Mouse (Mus musculus) c-Kit-positive CD71-positive TER-119-negative erythroid progenitor cells, embryonic 14.5 days (primary cell): ENCODE results near the gene Ptges3l.
A peak's percentile ranks its signal among the peaks of the same experiment; 100 is the strongest.
"Not testable (repeated sequence)": the region's sequence is repeated elsewhere in the genome, so short reads cannot be mapped to it uniquely, and the experiment has no call there.

ENCODE experiments used
- DNase-seq: peaks from one replicate; pipeline ENCODE4 v3.0.0-alpha.2; 2013; ENCODE audit warnings: low read depth

Ptges3l gene

DNA sequence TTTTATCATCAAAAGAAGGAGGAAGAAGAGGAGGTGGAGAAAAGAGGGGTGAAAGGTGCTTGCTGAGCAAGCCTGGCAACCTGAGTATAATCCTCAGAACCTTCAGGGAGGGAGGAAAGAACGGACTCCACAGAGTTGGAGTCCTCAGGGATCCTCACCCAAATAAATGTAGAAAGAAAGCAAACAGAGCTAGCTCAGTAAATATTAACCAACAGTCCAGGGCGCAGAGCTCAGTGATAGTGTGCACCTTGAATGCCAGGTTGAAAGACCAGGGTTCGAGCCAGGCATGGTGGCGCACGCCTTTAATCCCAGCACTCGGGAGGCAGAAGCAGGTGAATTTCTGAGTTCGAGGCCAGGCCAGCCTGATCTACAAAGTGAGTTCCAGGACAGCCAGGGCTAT lies 30.5 kb upstream of the Ptges3l start:
- no peak for DNase-seq

DNA sequence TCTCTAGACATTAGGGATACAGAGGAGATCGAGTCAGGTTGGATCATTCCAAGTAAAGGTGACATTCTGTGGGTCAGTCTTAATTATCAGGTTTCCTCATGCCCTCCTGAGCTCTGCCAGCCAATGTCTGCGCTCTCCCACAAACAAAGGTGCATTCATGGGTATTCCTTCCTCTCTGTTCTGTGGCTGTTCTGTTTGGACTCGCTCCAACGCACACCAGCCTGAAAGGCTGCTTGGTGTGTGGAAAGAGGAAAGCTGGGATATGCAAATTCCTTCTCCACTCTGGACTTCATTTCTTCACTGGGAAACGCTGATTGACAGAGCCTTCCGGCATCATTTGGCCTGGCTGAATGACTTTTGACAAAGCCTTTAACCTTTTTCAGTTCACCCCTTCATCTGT lies 29.6 kb upstream of the Ptges3l start:
- no peak for DNase-seq

DNA sequence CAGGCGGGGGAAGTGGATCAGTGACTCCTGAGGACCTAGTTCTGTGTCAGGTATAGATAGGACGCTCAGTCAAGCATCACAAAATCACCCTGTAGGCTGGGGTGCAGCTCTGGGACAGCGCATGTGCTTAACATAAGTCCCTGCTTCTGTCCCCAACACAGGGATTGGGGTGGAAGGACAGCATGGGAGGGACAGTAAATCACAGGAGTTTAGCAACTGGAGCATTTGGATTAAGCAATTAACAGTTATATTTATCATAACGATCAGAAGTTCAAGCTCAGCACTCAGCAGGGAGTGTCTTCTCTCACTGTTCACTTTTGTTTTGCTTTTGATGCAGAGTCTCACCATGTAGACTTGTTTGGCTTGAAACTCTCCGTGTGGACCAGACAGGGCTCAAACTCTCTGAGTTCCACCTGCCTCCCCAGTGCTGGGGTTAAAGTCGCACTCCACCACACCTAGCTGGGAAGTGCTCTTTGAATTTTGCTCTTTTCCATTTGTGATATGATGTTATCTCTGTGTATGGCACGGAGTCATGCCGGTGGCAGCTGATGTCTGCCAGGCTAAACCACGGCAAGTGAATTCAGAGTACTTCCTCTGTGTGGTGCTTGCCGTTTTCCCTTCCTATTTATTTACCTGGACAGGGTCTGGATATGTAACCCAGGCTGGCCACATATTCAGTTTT lies 27.1 kb upstream of the Ptges3l start:
- DNase-seq = no peak

DNA sequence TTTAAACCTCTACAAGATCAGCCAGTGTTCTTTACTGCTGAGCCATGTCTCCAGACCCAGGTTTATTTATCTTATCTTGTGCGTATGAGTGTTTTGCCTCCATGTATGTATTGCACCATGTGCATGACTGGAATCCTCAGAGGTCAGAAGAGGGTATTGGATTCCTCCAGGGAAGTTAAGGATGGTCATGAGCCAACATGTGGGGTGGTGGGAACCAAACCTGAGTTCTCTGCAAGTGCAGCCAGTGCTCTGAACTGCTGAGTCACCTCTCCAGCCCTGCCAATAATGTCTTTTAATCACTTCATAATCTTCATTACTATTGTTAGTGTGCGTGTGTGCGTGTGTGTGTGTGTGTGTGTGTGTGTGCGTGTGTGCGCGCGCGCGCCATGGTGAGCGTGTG lies 26.4 kb upstream of the Ptges3l start:
- no peak for DNase-seq

DNA sequence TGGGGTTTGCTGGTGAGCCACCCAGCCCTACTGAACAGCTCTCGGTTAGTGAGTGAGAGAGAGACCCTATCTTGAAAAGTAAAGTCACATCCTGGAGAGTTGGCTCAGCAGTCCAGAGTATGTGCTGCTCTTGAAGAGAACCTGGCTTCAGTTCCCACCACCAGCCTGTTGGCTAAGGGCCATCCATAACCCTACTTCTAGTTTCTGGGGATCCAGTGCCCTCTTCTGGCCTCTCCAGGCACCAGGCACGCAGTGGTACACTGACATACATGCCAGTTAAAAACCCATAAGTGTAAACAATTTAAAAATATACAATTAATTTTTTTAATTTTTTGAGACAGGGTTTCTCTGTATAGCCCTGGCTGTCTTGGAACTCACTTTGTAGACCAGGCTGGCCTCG lies 25.3 kb upstream of the Ptges3l start:
- DNase-seq = no peak

DNA sequence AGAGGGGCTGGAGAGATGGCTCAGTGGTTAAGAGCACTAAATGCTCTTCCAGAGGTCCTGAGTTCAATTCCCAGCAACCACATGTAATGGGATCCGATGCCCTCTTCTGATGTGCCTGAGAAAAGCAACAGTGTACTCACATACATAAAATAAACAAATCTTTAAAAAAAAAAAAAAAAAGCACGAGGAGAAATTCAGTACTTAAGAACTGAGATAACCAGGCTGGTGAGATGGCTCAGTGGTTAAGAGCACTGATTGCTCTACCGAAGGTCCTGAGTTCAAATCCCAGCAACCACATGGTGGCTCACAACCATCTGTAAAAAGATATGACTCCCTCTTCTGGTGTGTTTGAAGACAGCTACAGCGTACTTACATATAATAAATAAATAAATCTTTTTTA lies 24.5 kb upstream of the Ptges3l start:
- DNase-seq = not testable (repeated sequence)

DNA sequence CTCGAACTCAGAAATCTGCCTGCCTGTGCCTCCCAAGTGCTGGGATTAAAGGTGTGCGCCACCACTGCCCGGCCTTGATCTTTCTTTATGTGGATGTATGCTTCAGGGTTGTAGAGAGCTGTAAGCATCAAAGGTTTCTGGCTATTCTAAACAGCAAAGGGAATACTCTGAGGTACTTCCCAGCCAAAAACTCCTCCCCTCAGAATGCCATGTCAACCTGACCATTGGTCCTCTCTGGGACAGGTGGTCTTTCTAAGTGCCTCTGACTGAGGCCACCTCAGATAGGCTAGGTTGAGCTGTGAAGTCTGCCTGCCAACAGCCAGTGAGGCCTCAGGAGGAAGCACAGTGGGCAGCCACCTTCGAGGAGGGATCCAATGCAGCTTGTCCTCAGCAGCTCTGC lies 23.8 kb upstream of the Ptges3l start:
- no peak for DNase-seq

DNA sequence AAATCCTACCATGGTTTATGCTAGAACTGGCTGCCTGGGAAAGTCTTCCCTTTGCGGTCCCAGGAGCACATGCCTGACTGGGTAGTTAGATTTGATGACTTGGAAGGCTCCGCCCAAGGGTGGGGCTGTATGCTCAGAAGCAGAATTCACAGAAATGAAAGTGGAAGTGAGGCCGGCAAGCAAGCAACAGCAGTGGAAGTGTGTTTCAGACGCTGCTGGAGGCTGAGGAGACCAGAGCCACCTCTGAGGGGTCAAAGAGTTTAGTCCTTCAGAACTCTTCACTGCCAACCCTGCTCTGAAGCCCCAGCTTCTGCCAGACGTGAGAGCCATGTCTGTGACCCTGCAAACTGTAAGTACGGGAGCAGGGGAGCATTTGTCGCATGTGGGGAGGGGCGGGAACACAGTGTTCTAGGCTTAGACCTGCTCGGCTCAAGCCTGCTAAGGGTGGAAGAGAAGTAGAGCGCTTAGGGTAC lies 23.2 kb upstream of the Ptges3l start, which contains the start of gene Ifi35:
Ifi35 (plus strand) TSS at position 134 of the 473 bp plus-strand sequence.
- DNase-seq = peak; percentile 94

DNA sequence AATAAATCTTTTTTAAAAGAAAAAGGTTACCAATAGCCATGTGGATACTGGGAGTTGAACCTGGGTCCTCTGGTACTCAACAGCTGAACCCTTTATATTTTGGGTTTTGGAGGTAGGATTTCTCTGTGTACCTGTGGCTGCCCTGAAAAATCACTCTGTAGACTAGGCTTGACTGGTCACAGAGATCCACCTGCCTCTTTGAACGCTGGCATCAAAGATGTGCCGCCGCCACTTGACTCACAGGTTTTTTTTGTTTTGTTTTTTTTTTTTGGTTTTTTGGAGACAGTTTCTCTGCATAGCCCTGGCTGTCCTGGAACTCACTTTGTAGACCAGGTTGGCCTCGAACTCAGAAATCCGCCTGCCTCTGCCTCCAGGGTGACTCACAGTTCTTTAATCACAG lies 22.7 kb upstream of the Ptges3l start:
- DNase-seq = no peak

DNA sequence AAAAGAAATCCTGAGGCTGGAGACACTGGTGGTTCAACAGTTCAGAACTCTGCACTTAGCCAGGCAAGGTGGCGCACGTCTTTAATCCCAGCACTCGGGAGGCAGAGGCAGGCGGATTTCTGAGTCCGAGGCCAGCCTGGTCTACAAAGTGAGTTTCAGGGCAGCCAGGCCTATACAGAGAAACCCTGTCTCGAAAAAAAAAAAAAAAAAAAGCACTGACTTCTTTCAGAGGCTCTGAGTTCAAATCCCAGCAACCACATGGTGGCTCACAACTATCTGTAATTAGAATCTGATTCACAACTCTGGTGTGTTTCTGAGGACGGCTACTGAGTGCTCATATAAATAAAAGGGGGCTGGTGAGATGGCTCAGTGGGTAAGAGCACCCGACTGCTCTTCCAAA lies 21.7 kb upstream of the Ptges3l start:
- DNase-seq = not testable (repeated sequence)

DNA sequence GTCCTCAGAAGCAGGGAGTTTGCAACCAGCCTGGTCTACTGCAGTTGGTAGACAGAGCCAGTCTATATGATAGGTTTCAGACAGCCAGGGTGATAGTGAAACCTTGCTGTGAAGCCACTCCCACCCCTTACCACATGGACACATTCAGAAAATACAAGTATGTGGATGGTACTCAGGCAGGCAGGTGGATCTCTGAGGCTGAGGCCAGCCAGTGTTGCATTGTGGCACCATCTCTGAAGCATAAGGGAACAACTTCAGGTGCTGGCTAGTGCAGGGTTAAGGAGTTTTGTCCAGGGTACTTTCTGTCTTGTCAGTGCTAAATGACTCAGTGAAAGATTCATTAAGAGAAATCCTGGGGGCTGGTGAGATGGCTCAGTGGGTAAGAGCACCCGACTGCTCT lies 21.2 kb upstream of the Ptges3l start:
- DNase-seq = no peak

DNA sequence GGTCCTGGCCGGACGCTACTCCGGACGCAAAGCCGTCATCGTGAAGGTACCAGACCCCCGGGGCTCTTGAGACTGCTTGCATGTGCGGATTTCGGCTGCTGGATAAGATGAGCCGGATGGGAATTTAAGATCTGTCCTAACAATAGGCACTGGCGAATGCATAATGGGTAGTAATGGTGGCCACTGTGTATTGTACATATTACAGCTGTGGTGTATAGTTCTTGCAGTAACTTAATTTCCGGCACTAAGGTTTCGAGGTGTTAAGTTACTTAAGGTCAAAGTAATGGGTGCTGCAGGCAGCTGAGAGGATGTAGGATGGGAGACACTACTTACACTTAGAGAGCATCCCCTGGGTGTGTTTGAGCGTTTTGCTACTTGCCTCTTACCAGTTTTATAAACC lies 17.6 kb upstream of the Ptges3l start:
- no peak for DNase-seq

DNA sequence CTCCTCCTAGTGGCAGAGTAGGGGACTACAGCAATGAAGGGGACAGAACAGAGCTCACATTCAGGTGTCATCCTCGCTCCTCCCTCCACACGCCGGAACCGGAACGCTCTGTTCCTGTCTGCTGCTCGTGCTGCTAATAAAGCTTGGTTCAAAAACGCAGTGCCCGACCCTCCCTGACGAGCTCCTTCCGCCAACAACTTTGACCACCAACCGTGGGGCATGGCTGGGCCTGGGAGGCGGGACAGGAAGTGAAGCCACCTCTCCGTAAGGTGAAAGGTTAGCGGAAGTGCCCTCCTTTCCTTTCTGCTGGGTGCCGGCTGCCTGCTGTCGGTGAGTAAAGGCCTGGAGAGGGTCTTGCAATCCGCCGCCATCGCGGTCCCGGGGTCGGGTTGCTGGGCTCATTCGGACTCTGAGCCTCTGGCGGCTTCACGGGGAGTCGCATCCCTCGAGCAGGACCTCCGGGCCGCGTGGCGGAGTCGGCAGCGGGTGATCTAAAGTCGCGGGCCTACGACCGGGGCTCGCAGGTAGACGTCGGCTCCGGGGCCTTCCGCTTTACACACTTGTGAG lies 17.1 kb upstream of the Ptges3l start, which contains the start of gene Rpl27:
Rpl27 (plus strand) TSS at position 172 of the 567 bp plus-strand sequence.
- peak; percentile 100 for DNase-seq

DNA sequence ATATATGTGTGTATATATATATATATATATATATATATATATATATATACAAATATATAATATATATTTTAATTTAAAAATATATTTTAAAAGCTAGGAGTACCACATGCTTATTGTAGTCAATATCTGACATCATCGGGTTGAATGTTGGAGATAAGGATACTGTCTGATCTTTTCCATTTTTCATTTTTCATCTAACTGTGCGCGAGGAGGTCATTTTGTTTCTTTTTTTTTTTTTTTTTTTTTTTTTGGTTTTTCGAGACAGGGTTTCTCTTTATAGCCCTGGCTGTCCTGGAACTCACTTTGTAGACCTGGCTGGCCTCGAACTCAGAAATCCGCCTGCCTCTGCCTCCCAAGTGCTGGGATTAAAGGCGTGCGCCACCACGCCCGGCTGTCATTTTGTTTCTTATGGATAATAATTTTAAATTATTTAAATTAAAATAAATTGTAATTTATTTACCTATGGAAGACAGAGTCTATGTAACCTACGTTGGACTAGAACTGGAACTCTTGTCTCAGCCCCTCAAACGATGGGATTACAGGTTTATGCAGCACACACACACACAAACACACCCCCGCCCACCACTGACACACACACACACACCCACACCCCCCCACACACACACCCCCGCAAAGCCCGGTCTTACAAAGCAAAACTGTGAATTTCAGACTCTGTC lies 16.5 kb upstream of the Ptges3l start:
- DNase-seq = not testable (repeated sequence)

DNA sequence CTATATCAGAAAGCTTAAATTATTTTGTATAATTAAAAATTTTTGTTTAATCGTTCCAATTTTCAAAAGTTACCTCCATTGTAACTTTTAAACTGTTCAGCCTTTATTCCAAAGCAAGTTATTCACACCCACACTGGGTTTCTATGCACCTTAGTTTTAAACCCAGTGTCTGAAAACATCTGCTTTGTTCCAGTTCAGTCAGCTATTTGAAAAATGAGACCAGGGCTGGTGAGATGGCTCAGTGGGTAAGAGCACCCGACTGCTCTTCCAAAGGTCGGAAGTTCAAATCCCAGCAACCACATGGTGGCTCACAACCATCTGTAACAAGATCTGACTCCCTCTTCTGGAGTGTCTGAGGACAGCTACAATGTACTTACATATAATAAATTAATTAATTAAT lies 12.9 kb upstream of the Ptges3l start:
- DNase-seq = not testable (repeated sequence)

DNA sequence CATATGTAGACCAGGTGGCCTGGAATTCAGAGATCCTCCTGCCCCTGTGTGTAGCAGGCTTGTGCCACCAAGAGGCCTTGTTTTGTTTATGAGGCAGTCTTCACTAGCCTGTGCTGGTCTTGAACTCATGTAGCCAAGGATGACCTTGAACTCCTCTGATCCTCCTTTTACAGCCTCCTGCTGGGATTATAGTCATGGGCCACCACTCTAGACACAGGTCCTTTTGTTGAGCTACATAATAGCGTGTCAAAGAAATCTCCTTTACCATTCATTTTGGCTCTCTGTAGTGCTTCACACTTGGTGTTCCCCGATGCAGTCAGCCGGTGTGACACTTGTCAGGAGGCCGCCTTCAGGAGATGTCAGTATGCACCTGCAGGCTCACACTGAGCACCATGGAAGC lies 11.8 kb upstream of the Ptges3l start:
- DNase-seq = no peak

DNA sequence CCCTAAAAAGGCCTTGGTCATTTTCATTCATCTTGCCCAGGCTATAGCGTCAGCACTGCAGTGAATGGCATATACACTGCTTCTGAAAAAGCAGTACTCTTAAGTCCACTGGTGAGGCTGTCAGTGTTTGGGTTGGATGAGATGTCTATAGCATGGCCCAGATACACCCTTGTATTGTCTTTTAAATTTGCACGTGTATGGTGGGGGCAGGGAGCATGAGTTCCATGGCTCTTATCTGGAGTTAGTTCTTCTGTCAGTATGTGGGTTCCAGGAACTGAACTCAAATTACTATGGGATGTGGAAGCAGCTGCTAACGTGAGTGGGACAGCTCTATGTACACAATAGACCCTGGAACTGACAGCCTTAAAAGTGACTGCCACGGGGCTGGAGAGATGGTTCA lies 10.7 kb upstream of the Ptges3l start:
- no peak for DNase-seq

DNA sequence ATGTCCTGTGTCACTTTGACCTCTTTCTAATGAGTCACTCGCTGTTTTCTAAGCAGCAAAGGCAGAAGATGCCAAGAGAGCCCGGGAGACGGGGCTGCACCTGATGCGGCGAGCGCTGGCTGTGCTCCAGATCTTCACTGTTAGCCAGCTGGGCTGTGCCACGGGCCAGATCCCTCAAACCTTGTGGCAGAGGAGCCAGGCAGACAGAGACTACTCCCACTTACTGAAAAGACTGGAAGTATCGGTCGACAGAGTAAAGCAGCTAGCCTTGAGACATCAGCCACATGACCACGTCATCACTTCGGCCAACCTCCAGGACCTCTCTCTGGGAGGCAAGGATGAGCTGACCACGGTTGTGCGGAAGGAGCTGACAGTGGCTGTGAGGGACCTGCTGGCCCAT lies 8.3 kb upstream of the Ptges3l start:
- DNase-seq = no peak

DNA sequence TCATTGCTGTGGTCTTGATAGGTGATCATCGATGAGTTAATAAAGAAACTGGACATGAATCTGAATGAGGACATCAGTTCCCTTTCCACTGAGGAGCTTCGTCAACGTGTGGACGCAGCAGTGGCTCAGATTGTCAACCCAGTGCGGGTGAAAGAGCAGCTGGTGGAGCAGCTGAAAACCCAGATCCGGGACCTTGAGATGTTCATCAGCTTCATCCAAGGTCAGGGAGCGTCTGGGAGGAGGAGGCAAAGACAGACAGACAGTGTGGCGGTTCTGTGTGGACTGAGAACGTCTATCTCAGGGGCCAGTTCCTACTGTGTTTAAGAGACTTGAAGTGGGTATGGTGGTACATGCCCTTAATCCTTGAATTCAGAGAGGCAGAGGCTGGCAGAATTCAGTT lies 6.2 kb upstream of the Ptges3l start:
- no peak for DNase-seq

DNA sequence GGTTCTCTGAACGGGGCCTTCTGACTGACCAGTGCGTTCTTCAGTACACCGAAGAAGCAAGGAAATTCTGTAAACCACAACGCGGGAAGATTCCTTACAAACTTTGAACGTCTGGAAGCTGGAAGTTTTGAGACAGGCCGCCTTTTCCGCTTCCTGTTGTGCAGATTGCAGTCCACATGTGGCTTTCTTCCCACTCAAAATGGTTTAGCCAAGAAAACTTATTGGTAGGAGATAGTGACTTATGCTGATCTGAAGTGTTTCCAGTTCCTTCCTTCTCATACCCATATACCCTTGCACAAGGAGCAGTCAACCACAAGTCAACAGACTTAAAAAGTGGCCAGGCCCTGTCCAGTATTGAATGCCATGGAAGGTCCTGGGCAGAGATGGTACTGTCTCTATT lies 1.0 kb upstream of the Ptges3l start:
- DNase-seq = no peak

DNA sequence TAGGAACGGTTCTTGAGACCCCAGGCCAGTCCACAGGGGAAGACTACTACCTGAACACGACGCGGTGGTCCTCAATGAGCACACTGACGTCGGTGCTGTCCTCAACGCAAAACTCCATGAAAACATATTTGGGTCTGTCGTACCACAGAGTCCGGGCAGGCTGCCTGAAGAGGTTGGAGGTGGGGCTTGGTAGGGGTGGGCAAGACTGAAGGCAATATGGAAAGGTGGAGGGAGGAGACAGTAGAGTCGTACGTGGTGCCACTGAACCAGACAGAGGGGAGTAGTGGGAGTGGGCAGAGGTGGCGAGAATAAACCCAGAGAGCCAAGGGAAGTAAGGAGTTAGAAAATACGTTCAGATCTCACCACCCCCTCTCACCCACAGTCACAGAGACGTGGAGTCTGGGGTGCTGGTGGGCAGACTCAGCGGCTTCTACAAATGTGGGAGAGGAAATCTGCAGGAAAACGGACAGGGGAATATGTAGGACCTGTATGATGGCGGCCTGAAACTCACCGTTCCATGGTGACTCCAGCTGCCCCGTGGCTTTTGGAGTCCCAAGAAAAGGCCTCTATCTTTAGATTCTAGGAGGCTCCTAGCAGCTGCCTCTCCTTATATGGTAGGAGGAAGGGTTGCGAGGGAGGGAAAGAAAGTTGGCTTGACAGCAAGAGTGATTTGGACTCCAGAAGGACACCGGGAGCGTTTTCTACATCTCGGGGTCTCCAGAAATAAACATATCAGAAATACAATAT lies 855 bp downstream of the Ptges3l start, which contains the start of gene Gm27029:
Gm27029 (minus strand) TSS at position 692 of the 747 bp plus-strand sequence.
- DNase-seq = no peak

DNA sequence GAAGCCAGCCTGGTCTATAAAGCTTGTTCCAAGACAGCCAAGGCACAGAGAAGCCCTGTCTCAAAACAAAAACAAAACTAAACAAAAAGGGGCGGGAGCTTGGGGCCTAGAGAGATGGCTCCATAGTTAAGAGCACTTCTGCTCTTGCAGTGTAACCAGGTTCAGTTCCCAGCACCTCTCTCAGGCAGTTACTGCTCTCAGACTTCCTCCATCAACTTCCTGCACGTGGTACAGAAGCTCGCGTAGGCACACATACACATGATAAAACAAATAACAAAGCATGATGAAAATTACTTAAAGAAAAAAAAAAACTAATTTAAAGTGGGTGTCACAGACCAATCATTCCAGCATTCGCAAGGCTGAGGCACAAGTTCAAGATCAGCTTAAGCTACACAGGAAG lies 5.0 kb downstream of the Ptges3l start:
- no peak for DNase-seq

DNA sequence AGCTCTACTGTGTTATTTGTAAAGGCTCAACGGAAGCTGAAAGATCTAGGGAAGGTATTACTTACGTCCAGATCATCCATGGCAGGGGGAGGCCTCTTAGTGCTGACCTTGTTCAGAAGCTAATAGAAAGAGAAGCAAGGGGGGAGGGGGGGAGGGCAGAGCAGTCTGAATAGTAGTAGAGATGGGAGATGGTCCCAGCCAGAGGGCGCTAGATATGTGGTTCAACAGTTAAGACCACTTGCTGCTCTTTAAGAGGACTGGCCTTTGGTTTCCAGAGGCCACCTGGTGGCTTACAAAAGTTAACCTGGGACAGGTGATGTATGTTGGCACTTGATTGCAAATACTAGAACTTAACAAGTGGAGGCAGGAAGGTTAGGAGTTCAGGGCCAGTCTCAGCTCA lies 5.5 kb downstream of the Ptges3l start:
- DNase-seq = peak; percentile 29
